Mouse (Mus musculus) MEL (cell line): Measurements from ENCODE around the gene Prkar2a. TPM values are rescaled to one million over a fixed set of nuclear protein-coding genes. Genes with fewer than 3 reads are reported as not detected.

Source experiments
- DNase-seq: peaks from one replicate; pipeline ENCODE4 v3.0.0; 2011; ENCODE audit warnings: low read depth, low spot score
- H3K27ac ChIP-seq: 2 replicates; pipeline ENCODE4 v1.5.1; 2012; ENCODE audit warnings: low read depth, mild to moderate bottlenecking, control low read depth, low read length, moderate library complexity; ENCODE audit not compliant: control insufficient read depth
- H3K27me3 ChIP-seq, 2 experiments: fragments of 150-350 bp in 1 of 2; sonication (generic) in 1 of 2; 2 replicates each; pipeline ENCODE4 v1.6.1; 2012; ENCODE audit warnings: low read length in 2 of 2, mild to moderate bottlenecking in 2 of 2, improper control_type of control experiment in 1 of 2, moderate library complexity in 1 of 2; ENCODE audit not compliant: insufficient read depth in 2 of 2, control insufficient read depth in 1 of 2
- H3K36me3 ChIP-seq, 2 experiments: 2 replicates each; pipeline ENCODE4 v1.6.1; 2012 to 2014; ENCODE audit warnings: low read length in 2 of 2, improper control_type of control experiment in 1 of 2, inconsistent platforms in 1 of 2, mild to moderate bottlenecking in 1 of 2; ENCODE audit not compliant: insufficient read depth in 2 of 2, control insufficient read depth in 1 of 2
- H3K4me1 ChIP-seq, 2 experiments: fragments of 150-350 bp in 1 of 2; sonication (generic) in 1 of 2; 2 replicates each; pipeline ENCODE4 v1.6.1; 2012; ENCODE audit warnings: low read length in 2 of 2, improper control_type of control experiment in 1 of 2, mild to moderate bottlenecking in 1 of 2; ENCODE audit not compliant: insufficient read depth in 2 of 2, control insufficient read depth in 1 of 2
- H3K4me3 ChIP-seq, 2 experiments: fragments of 150-350 bp in 1 of 2; sonication (generic) in 1 of 2; 2 replicates each; pipeline ENCODE4 v1.5.1; 2012; ENCODE audit warnings: low read depth in 2 of 2, low read length in 2 of 2, mild to moderate bottlenecking in 2 of 2, moderate library complexity in 2 of 2, control low read depth in 1 of 2, improper control_type of control experiment in 1 of 2; ENCODE audit not compliant: control insufficient read depth in 1 of 2, insufficient read depth in 1 of 2
- H3K79me2 ChIP-seq: 2 replicates; pipeline ENCODE4 v1.6.1; 2012; ENCODE audit warnings: mild to moderate bottlenecking, low read length, moderate library complexity; ENCODE audit not compliant: control insufficient read depth, poor library complexity, insufficient read depth
- H3K9ac ChIP-seq: 2 replicates; pipeline ENCODE4 v1.6.1; 2012; ENCODE audit warnings: low read depth, mild to moderate bottlenecking, control low read depth, low read length, moderate library complexity; ENCODE audit not compliant: control insufficient read depth, poor library complexity, severe bottlenecking
- H3K9me3 ChIP-seq: fragments of 150-350 bp; sonication (generic); replicated peaks from 2 replicates; pipeline ENCODE4 v1.6.1; 2012; ENCODE audit warnings: mild to moderate bottlenecking, low read length, improper control_type of control experiment, moderate library complexity; ENCODE audit not compliant: insufficient read depth
- CHD1 ChIP-seq: IDR thresholded peaks from 2 replicates; pipeline ENCODE4 v1.6.1; 2012; ENCODE audit warnings: low read depth, mild to moderate bottlenecking, inconsistent platforms, low read length, improper control_type of control experiment
- CTCF ChIP-seq, 3 experiments: IDR thresholded peaks in 2 of 3; conservative IDR thresholded peaks in 1 of 3; 2 replicates each; pipeline ENCODE4 v1.5.1; 2011 to 2012; ENCODE audit warnings: low read length in 3 of 3, low read depth in 2 of 3, mild to moderate bottlenecking in 2 of 3, improper control_type of control experiment in 1 of 3, inconsistent platforms in 1 of 3, mixed read lengths in 1 of 3, moderate library complexity in 1 of 3; ENCODE audit not compliant: control insufficient read depth in 1 of 3, insufficient read depth in 1 of 3, poor library complexity in 1 of 3, severe bottlenecking in 1 of 3
- ELF1 ChIP-seq: IDR thresholded peaks from 2 replicates; pipeline ENCODE4 v1.6.1; 2014; ENCODE audit warnings: low read depth, mild to moderate bottlenecking, inconsistent platforms, low read length, improper control_type of control experiment, moderate library complexity
- EP300 ChIP-seq, 2 experiments: IDR thresholded peaks; 2 replicates each; pipeline ENCODE4 v1.6.1; 2011; ENCODE audit warnings: improper control_type of control experiment in 2 of 2, low read length in 2 of 2, low read depth in 1 of 2, mild to moderate bottlenecking in 1 of 2
- ETS1 ChIP-seq: IDR thresholded peaks from 2 replicates; pipeline ENCODE4 v1.6.1; 2012; ENCODE audit warnings: low read depth, mild to moderate bottlenecking, inconsistent platforms, low read length, improper control_type of control experiment, moderate library complexity
- GATA1 ChIP-seq: IDR thresholded peaks from 2 replicates; pipeline ENCODE4 v1.6.1; 2011; ENCODE audit warnings: low read depth, low read length, improper control_type of control experiment
- JUND ChIP-seq: IDR thresholded peaks from 2 replicates; pipeline ENCODE4 v1.6.1; 2011; ENCODE audit warnings: low read depth, mild to moderate bottlenecking, improper control_type of control experiment, low read length
- KAT2A ChIP-seq: conservative IDR thresholded peaks from 2 replicates; pipeline ENCODE4 v1.6.1; 2012; ENCODE audit warnings: low read depth, low read length, improper control_type of control experiment, inconsistent platforms
- MAFK ChIP-seq: IDR thresholded peaks from 2 replicates; pipeline ENCODE4 v1.6.1; 2011; ENCODE audit warnings: low read depth, mild to moderate bottlenecking, low read length, improper control_type of control experiment, borderline replicate concordance
- MEF2A ChIP-seq: IDR thresholded peaks from 2 replicates; pipeline ENCODE4 v1.6.1; 2014; ENCODE audit warnings: low read depth, mild to moderate bottlenecking, inconsistent platforms, low read length, improper control_type of control experiment; ENCODE audit not compliant: poor library complexity, insufficient replicate concordance, severe bottlenecking; ENCODE audit errors: extremely low read depth
- MXI1 ChIP-seq: IDR thresholded peaks from 2 replicates; pipeline ENCODE4 v1.6.1; 2011; ENCODE audit warnings: mild to moderate bottlenecking, low read depth, low read length, improper control_type of control experiment
- MYC ChIP-seq: IDR thresholded peaks from 2 replicates; pipeline ENCODE4 v1.6.1; 2011; ENCODE audit warnings: low read depth, mild to moderate bottlenecking, low read length, improper control_type of control experiment, moderate library complexity
- POLR2A ChIP-seq, 2 experiments: IDR thresholded peaks; 2 replicates each; pipeline ENCODE4 v1.6.1; 2011 to 2012; ENCODE audit warnings: low read length in 2 of 2, mild to moderate bottlenecking in 2 of 2, control low read depth in 1 of 2, improper control_type of control experiment in 1 of 2, low read depth in 1 of 2, moderate library complexity in 1 of 2; ENCODE audit not compliant: control insufficient read depth in 1 of 2, insufficient read depth in 1 of 2, poor library complexity in 1 of 2
- POLR2AphosphoS5 ChIP-seq: IDR thresholded peaks from 2 replicates; pipeline ENCODE4 v1.6.1; 2012; ENCODE audit warnings: low read depth, borderline replicate concordance, mild to moderate bottlenecking, inconsistent platforms, low read length, moderate library complexity, mixed read lengths
- RCOR1 ChIP-seq: IDR thresholded peaks from 2 replicates; pipeline ENCODE4 v1.6.1; 2012; ENCODE audit warnings: low read depth, mild to moderate bottlenecking, inconsistent platforms, low read length, improper control_type of control experiment
- SIN3A ChIP-seq: IDR thresholded peaks from 2 replicates; pipeline ENCODE4 v1.6.1; 2012; ENCODE audit warnings: low read length, improper control_type of control experiment, inconsistent platforms
- TAL1 ChIP-seq: IDR thresholded peaks from 2 replicates; pipeline ENCODE4 v1.6.1; 2012; ENCODE audit warnings: mild to moderate bottlenecking, inconsistent platforms, low read length, moderate library complexity, mixed read lengths
- TBP ChIP-seq: IDR thresholded peaks from 2 replicates; pipeline ENCODE4 v1.8.0; 2011; ENCODE audit warnings: low read depth, low read length, improper control_type of control experiment
- TCF12 ChIP-seq: IDR thresholded peaks from 2 replicates; pipeline ENCODE4 v1.6.1; 2014; ENCODE audit warnings: low read depth, mild to moderate bottlenecking, inconsistent platforms, low read length, improper control_type of control experiment, moderate library complexity
- UBTF ChIP-seq: IDR thresholded peaks from 2 replicates; pipeline ENCODE4 v1.6.1; 2012; ENCODE audit warnings: low read depth, mild to moderate bottlenecking, inconsistent platforms, low read length, improper control_type of control experiment, moderate library complexity, borderline replicate concordance; ENCODE audit not compliant: insufficient read depth
- USF1 ChIP-seq: IDR thresholded peaks from 2 replicates; pipeline ENCODE4 v1.6.1; 2014; ENCODE audit warnings: low read depth, mild to moderate bottlenecking, inconsistent platforms, low read length, improper control_type of control experiment, moderate library complexity
- polyA plus RNA-seq, 2 experiments: library from polyadenylated mRNA; stranded (reverse) in 1 of 2; unstranded in 1 of 2; fragments of >175 nt in 1 of 2; fragments of >200 nt in 1 of 2; gene quantifications; 2 replicates each; pipeline versions ENCODE4 v1.2.1 to v1.2.4; 2012; ENCODE audit warnings: low replicate concordance in 2 of 2, low read depth in 1 of 2; ENCODE audit not compliant: insufficient read length in 2 of 2, insufficient read depth in 1 of 2, missing spikeins in 1 of 2
- total RNA-seq: library from RNA; depleted of rRNA; stranded (reverse); fragments of 300-350 nt; gene quantifications from 2 replicates; pipeline ENCODE4 v1.2.3, GENCODE M21; 2012

Gene Prkar2a
- total and polyA plus RNA-seq, 3 experiments = 22.4 to 230 (median 87.9) TPM

GRCm38 (mm10) chr9:108753976-108754375 lies 64.9 kb downstream of the Prkar2a start:
- no peaks in the 10 kb centered on the region for H3K9me3 ChIP-seq
- H3K27me3 ChIP-seq = 0 out of 4 replicates have a peak, but pooled peaks cover 0 to 1% of the 10 kb centered on the region in 2 experiments
- no peak overlapping the region for H3K4me3 ChIP-seq
- H3K36me3 ChIP-seq = no peaks in the 10 kb centered on the region
- no peak overlapping the region for H3K27ac ChIP-seq
- TF ChIP-seq UBTF (no peak), USF1 (no peak), MXI1 (no peak), GATA1 (no peak), TBP (no peak), TAL1 (no peak), CTCF (IDR thresholded peaks at IDR 0.05 in 2 of 3, conservative IDR thresholded peaks at IDR 0.05 in 1 of 3; ENCODE audit: control insufficient read depth in 1 of 3, insufficient read depth in 1 of 3, low read depth in 2 of 3, low read length in 3 of 3, poor library complexity in 1 of 3, severe bottlenecking in 1 of 3) (no peak), MAFK (no peak), EP300 (IDR thresholded peaks at IDR 0.05; ENCODE audit: low read depth in 1 of 2, low read length in 2 of 2) (no peak), ETS1 (no peak), JUND (no peak), KAT2A (no peak)
- TF ChIP-seq, all 39 proteins: peak for 0
- no peak for DNase-seq
- no peaks in the 10 kb centered on the region for H3K79me2 ChIP-seq
- no peak overlapping the region for H3K9ac ChIP-seq
- no peaks in the 10 kb centered on the region for H3K4me1 ChIP-seq

- no peak overlapping the region for H3K27ac ChIP-seq
- H3K27me3 ChIP-seq = 0 out of 4 replicates have a peak, but pooled peaks cover 0 to 1% of the 10 kb centered on the region in 2 experiments
- H3K36me3 ChIP-seq = no peaks in the 10 kb centered on the region
- H3K4me3 ChIP-seq = no peak overlapping the region
- no peaks in the 10 kb centered on the region for H3K79me2 ChIP-seq
- H3K4me1 ChIP-seq = no peaks in the 10 kb centered on the region
- TF ChIP-seq KAT2A (no peak), RCOR1 (no peak), ELF1 (no peak), POLR2AphosphoS5 (no peak), MYC (no peak), POLR2A (IDR thresholded peaks at IDR 0.05; ENCODE audit: control insufficient read depth in 1 of 2, insufficient read depth in 1 of 2, low read depth in 1 of 2, low read length in 2 of 2, poor library complexity in 1 of 2) (no peak), MEF2A (no peak), UBTF (no peak), SIN3A (no peak), CHD1 (no peak), TCF12 (no peak)
- no peaks in the 10 kb centered on the region for H3K9me3 ChIP-seq
- no peak overlapping the region for H3K9ac ChIP-seq
- DNase-seq = no peak
These were observed 65.3 kb downstream of the Prkar2a start for GRCm38 (mm10) chr9:108754423-108754822.
